Mouse (Mus musculus) brain, embryonic 14.5 days (tissue): ENCODE measurements around the gene Cbarp. TPM values are rescaled to one million over a fixed set of nuclear protein-coding genes. Genes with fewer than 3 reads are reported as not detected.

ENCODE experiments used
- DNase-seq: peaks from one replicate; pipeline ENCODE4 v3.0.0-alpha.2; 2011; ENCODE audit warnings: low read depth
- CTCF ChIP-seq: fragments of 200-500 bp; IDR thresholded peaks from 2 replicates; pipeline ENCODE4 v1.5.1; 2012; ENCODE audit warnings: inconsistent platforms, mild to moderate bottlenecking, moderate library complexity, borderline replicate concordance; ENCODE audit not compliant: insufficient read depth, insufficient read length; ENCODE audit errors: extremely low read depth
- POLR2A ChIP-seq: fragments of 200-500 bp; IDR thresholded peaks from 2 replicates; pipeline ENCODE4 v1.6.1; 2012; ENCODE audit warnings: mild to moderate bottlenecking, inconsistent platforms, borderline replicate concordance; ENCODE audit not compliant: poor library complexity, insufficient read depth, insufficient read length, severe bottlenecking; ENCODE audit errors: extremely low read depth
- polyA plus RNA-seq: library from polyadenylated mRNA; depleted of rRNA; stranded (reverse); fragments of >200 nt; gene quantifications from 2 replicates; pipeline ENCODE4 v1.2.3, GENCODE M21; 2012

Gene Cbarp
- polyA plus RNA-seq, 1 experiment, result 242 TPM

- TF ChIP-seq POLR2A (no peak), CTCF (no peak)
- DNase-seq, result peak; percentile 99
Observed at GRCm38 (mm10) chr10:80159561-80160454, 19.2 kb upstream of the Cbarp start.

- no peak for TF ChIP-seq CTCF
- TF ChIP-seq POLR2A, result no peak
- DNase-seq, result peak; percentile 78
Observed at GRCm38 (mm10) chr10:80159021-80159560, 18.5 kb upstream of the Cbarp start.

GRCm38 (mm10) chr10:80158307-80158986 lies 17.8 kb upstream of the Cbarp start:
- TF ChIP-seq CTCF (no peak), POLR2A (0 out of 2 replicates have a peak, but pooled peaks have one; percentile 9)
- DNase-seq, result peak; percentile 73

- TF ChIP-seq CTCF, result no peak
- no peak for TF ChIP-seq POLR2A
- DNase-seq, result no peak
Observed at GRCm38 (mm10) chr10:80157141-80157929, 16.7 kb upstream of the Cbarp start.

- DNase-seq, result no peak
- no peak for TF ChIP-seq POLR2A
- no peak for TF ChIP-seq CTCF
Observed at GRCm38 (mm10) chr10:80156752-80157053, 16.1 kb upstream of the Cbarp start.

GRCm38 (mm10) chr10:80156002-80156751 lies 15.5 kb upstream of the Cbarp start:
- TF ChIP-seq POLR2A, result no peak
- TF ChIP-seq CTCF, result no peak
- no peak for DNase-seq

GRCm38 (mm10) chr10:80155277-80155676 lies 14.6 kb upstream of the Cbarp start:
- TF ChIP-seq POLR2A, result no peak
- no peak for TF ChIP-seq CTCF
- no peak for DNase-seq

GRCm38 (mm10) chr10:80154384-80154783 lies 13.7 kb upstream of the Cbarp start:
- DNase-seq, result no peak
- TF ChIP-seq POLR2A (no peak), CTCF (no peak)

GRCm38 (mm10) chr10:80153713-80154112 lies 13.1 kb upstream of the Cbarp start:
- TF ChIP-seq CTCF, result no peak
- DNase-seq, result no peak

- no peak for DNase-seq
- TF ChIP-seq CTCF, result no peak
- no peak for TF ChIP-seq POLR2A
Observed at GRCm38 (mm10) chr10:80152873-80153260, 12.2 kb upstream of the Cbarp start.

- peak; percentile 71 for DNase-seq
- no peak for TF ChIP-seq POLR2A
- no peak for TF ChIP-seq CTCF
Observed at GRCm38 (mm10) chr10:80152071-80152872, 11.6 kb upstream of the Cbarp start.
